Mouse (Mus musculus) midbrain, embryonic 11.5 days (tissue): Measurements from ENCODE around the gene Cxcl17. TPM values are rescaled to one million over a fixed set of nuclear protein-coding genes. Genes with fewer than 3 reads are reported as not detected.
"Not testable (repeated sequence)": the region's sequence is repeated elsewhere in the genome, so short reads cannot be mapped to it uniquely, and the experiment has no call there.

Experiments used
- ATAC-seq: fragments of 200-750 bp; cut with Nextera tagmentation; 2 replicates; pipeline ENCODE4 v1.8.0; 2017; ENCODE audit warnings: moderate TSS enrichment, moderate library complexity; ENCODE audit not compliant: low FRiP score
- DNase-seq: peaks from one replicate; pipeline ENCODE4 v3.0.0; 2015; ENCODE audit warnings: low spot score; ENCODE audit errors: missing footprints
- H3K27ac ChIP-seq: fragments of 300-500 bp; sonication (generic); 2 replicates; pipeline ENCODE4 v1.5.1; 2014; ENCODE audit warnings: low read depth, low read length
- H3K27me3 ChIP-seq: fragments of 300-500 bp; sonication (generic); 2 replicates; pipeline ENCODE4 v1.6.1; 2014; ENCODE audit warnings: mild to moderate bottlenecking, low read length, moderate library complexity, mixed read lengths; ENCODE audit not compliant: control insufficient read depth, insufficient read depth
- H3K36me3 ChIP-seq: fragments of 300-500 bp; sonication (generic); 2 replicates; pipeline ENCODE4 v1.6.1; 2014; ENCODE audit warnings: mild to moderate bottlenecking, low read length, moderate library complexity, mixed read lengths; ENCODE audit not compliant: control insufficient read depth, insufficient read depth
- H3K4me1 ChIP-seq: fragments of 300-500 bp; sonication (generic); 2 replicates; pipeline ENCODE4 v1.6.1; 2014; ENCODE audit warnings: low read length; ENCODE audit not compliant: control insufficient read depth, insufficient read depth
- H3K4me2 ChIP-seq: fragments of 300-500 bp; sonication (generic); 2 replicates; pipeline ENCODE4 v1.6.1; 2014; ENCODE audit warnings: mild to moderate bottlenecking, moderate library complexity
- H3K4me3 ChIP-seq: fragments of 300-500 bp; sonication (generic); 2 replicates; pipeline ENCODE4 v1.5.1; 2014; ENCODE audit warnings: low read depth, low read length
- H3K9ac ChIP-seq: fragments of 300-500 bp; sonication (generic); 2 replicates; pipeline ENCODE4 v1.6.1; 2014; ENCODE audit warnings: low read length
- H3K9me3 ChIP-seq: fragments of 300-500 bp; sonication (generic); 2 replicates; pipeline ENCODE4 v1.6.1; 2016; ENCODE audit warnings: low read length; ENCODE audit not compliant: control insufficient read depth
- WGBS: fragments of 180-500 bp; shearing (Covaris S2); extraction: QIAGEN DNeasy Blood & Tissue Kit; methylation state at CpG from one replicate; pipeline ENCODE4 v1.1.7; 2014; 5-methylcytosine and 5-hydroxymethylcytosine counted together
- polyA plus RNA-seq: library from polyadenylated mRNA; unstranded; fragments of >200 nt; fragmentation: Nextera tagmentation; extraction: Ambion mirVana; gene quantifications from 2 replicates; pipeline ENCODE4 v1.2.1, GENCODE M21; 2014

Gene Cxcl17
- polyA plus RNA-seq, 1 experiment from 2014 or later: 0.18 TPM

- H3K4me2 ChIP-seq: no peak overlapping the region
- H3K36me3 ChIP-seq: no peaks in the 10 kb centered on the region
- DNase-seq: no peak
- H3K4me3 ChIP-seq: no peak overlapping the region
- no peaks in the 10 kb centered on the region for H3K9me3 ChIP-seq
- WGBS: 93% methylated on average over 3 of the region's 3 CpGs
- H3K4me1 ChIP-seq: no peaks in the 10 kb centered on the region
- no peak overlapping the region for H3K27ac ChIP-seq
- no peak overlapping the region for H3K9ac ChIP-seq
- no peaks in the 10 kb centered on the region for H3K27me3 ChIP-seq
- ATAC-seq: no peak
Measured at GRCm38 (mm10) chr7:25428321-25428720, 15.6 kb upstream of the Cxcl17 start.

- ATAC-seq: no peak
- Histone ChIP-seq H3K36me3 (no peaks in the 10 kb centered on the region), H3K9me3 (no peaks in the 10 kb centered on the region), H3K9ac (no peak overlapping the region), H3K27me3 (no peaks in the 10 kb centered on the region), H3K4me2 (no peak overlapping the region), H3K27ac (no peak overlapping the region), H3K4me3 (no peak overlapping the region), H3K4me1 (no peaks in the 10 kb centered on the region)
- 83% methylated on average over 5 of the region's 5 CpGs for WGBS
- peak; percentile 21 for DNase-seq
Measured at GRCm38 (mm10) chr7:25427144-25427543, 14.5 kb upstream of the Cxcl17 start.

GRCm38 (mm10) chr7:25426380-25426779 lies 13.7 kb upstream of the Cxcl17 start:
- not testable (repeated sequence) for H3K9ac ChIP-seq, H3K27me3 ChIP-seq, H3K36me3 ChIP-seq, H3K4me2 ChIP-seq, H3K4me3 ChIP-seq, H3K27ac ChIP-seq, H3K4me1 ChIP-seq, H3K9me3 ChIP-seq, ATAC-seq
- WGBS: 87% methylated on average over 4 of the region's 4 CpGs
- peak; percentile 45 for DNase-seq

- Histone ChIP-seq H3K27ac (no peak overlapping the region), H3K9me3 (no peaks in the 10 kb centered on the region), H3K27me3 (no peaks in the 10 kb centered on the region), H3K4me1 (no peaks in the 10 kb centered on the region), H3K36me3 (no peaks in the 10 kb centered on the region), H3K4me3 (no peak overlapping the region), H3K4me2 (no peak overlapping the region), H3K9ac (no peak overlapping the region)
- 38% methylated on average over 4 of the region's 4 CpGs for WGBS
- peak; percentile 99 for DNase-seq
- ATAC-seq: peak; percentile 52
Measured at GRCm38 (mm10) chr7:25424429-25424828, 11.7 kb upstream of the Cxcl17 start.

GRCm38 (mm10) chr7:25422286-25422841 lies 9.7 kb upstream of the Cxcl17 start:
- H3K9ac ChIP-seq: no peak overlapping the region
- WGBS: 78% methylated on average over 16 of the region's 16 CpGs
- no peaks in the 10 kb centered on the region for H3K36me3 ChIP-seq
- H3K27me3 ChIP-seq: no peaks in the 10 kb centered on the region
- ATAC-seq (no peak), DNase-seq (no peak)
- H3K27ac ChIP-seq: no peak overlapping the region
- H3K4me1 ChIP-seq: no peaks in the 10 kb centered on the region
- H3K4me3 ChIP-seq: no peak overlapping the region
- no peak overlapping the region for H3K4me2 ChIP-seq
- H3K9me3 ChIP-seq: no peaks in the 10 kb centered on the region

GRCm38 (mm10) chr7:25419943-25420342 lies 7.3 kb upstream of the Cxcl17 start:
- Histone ChIP-seq H3K36me3 (no peaks in the 10 kb centered on the region), H3K4me3 (no peak overlapping the region), H3K27me3 (no peaks in the 10 kb centered on the region), H3K27ac (no peak overlapping the region), H3K4me1 (no peaks in the 10 kb centered on the region), H3K9me3 (no peaks in the 10 kb centered on the region), H3K9ac (no peak overlapping the region), H3K4me2 (no peak overlapping the region)
- 94% methylated on average over 4 of the region's 4 CpGs for WGBS
- no peak for DNase-seq
- ATAC-seq: no peak

GRCm38 (mm10) chr7:25419536-25419935 lies 6.8 kb upstream of the Cxcl17 start:
- ATAC-seq: no peak
- 81% methylated on average over 8 of the region's 8 CpGs for WGBS
- no peak for DNase-seq
- H3K4me3 ChIP-seq: no peak overlapping the region
- no peak overlapping the region for H3K27ac ChIP-seq
- no peaks in the 10 kb centered on the region for H3K27me3 ChIP-seq
- no peak overlapping the region for H3K9ac ChIP-seq
- no peaks in the 10 kb centered on the region for H3K4me1 ChIP-seq
- H3K4me2 ChIP-seq: no peak overlapping the region
- H3K9me3 ChIP-seq: no peaks in the 10 kb centered on the region
- H3K36me3 ChIP-seq: no peaks in the 10 kb centered on the region

- ATAC-seq (no peak), DNase-seq (peak; percentile 86)
- H3K4me3 ChIP-seq: no peak overlapping the region
- no peak overlapping the region for H3K27ac ChIP-seq
- H3K36me3 ChIP-seq: no peaks in the 10 kb centered on the region
- WGBS: 74% methylated on average over 1 of the region's 1 CpGs
- H3K4me1 ChIP-seq: no peaks in the 10 kb centered on the region
- no peak overlapping the region for H3K9ac ChIP-seq
- H3K9me3 ChIP-seq: no peaks in the 10 kb centered on the region
- H3K27me3 ChIP-seq: no peaks in the 10 kb centered on the region
- no peak overlapping the region for H3K4me2 ChIP-seq
Measured at GRCm38 (mm10) chr7:25417597-25417996, 4.9 kb upstream of the Cxcl17 start.

GRCm38 (mm10) chr7:25411861-25412260 lies 825 bp downstream of the Cxcl17 start:
- Histone ChIP-seq H3K36me3 (no peaks in the 10 kb centered on the region), H3K4me3 (no peak overlapping the region), H3K4me1 (no peaks in the 10 kb centered on the region), H3K4me2 (no peak overlapping the region), H3K9ac (no peak overlapping the region), H3K27me3 (no peaks in the 10 kb centered on the region), H3K27ac (no peak overlapping the region), H3K9me3 (no peaks in the 10 kb centered on the region)
- ATAC-seq: no peak
- 85% methylated on average over 3 of the region's 3 CpGs for WGBS
- DNase-seq: no peak
